Mouse (Mus musculus): ENCODE data around the gene Pimreg. TPM values are rescaled to one million over a fixed set of nuclear protein-coding genes. Genes with fewer than 3 reads are reported as not detected.

Pimreg gene
- polyA plus RNA-seq, 1 experiment from 2014 or later: 6.1 TPM

DNA sequence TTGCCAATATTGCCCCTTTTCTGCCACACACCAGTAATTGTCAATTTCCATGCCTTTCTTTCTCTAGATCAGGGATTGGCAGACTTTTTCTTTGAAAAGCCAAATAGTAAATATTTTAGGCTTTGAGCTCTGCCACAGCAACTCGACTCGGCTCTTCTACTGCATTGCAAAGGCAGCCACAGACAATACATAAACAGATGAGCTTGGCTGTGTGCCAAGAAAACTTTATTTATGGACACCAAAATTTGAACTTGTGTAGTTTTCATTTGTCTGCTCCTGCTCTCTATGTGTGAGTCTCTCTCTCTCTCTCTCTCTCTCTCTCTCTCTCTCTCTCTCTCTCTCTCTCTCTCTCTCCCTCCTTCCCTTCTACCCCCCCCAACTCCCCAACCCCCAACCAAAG lies 13.3 kb downstream of the Pimreg start:
- Histone ChIP-seq H3K4me3 (ENCODE audit: low read depth, low read length) (no peak overlapping the region), H3K4me2 (replicated peaks; ENCODE audit: low read depth, low read length) (no peak overlapping the region), H3K4me1 (ENCODE audit: insufficient read depth, low read depth, low read length) (no peaks in the 10 kb centered on the region), H3K36me3 (ENCODE audit: insufficient read depth, low read length) (no peaks in the 10 kb centered on the region), H3K9ac (replicated peaks; ENCODE audit: low read depth) (no peak overlapping the region), H3K27me3 (replicated peaks; ENCODE audit: insufficient read depth, low read length) (0 out of 2 replicates have a peak, but pooled peaks cover 3% of the 10 kb centered on the region), H3K9me3 (ENCODE audit: low read length) (no peaks in the 10 kb centered on the region), H3K27ac (ENCODE audit: low read length) (no peak overlapping the region)
- ATAC-seq (no peak), DNase-seq (ENCODE audit: low spot score) (no peak)
- 25% methylated on average over 2 of the region's 2 CpGs for WGBS
- TF ChIP-seq EP300 (IDR thresholded peaks at IDR 0.05): no peak
- no peak for TF ChIP-seq CTCF (IDR thresholded peaks at IDR 0.05)

DNA sequence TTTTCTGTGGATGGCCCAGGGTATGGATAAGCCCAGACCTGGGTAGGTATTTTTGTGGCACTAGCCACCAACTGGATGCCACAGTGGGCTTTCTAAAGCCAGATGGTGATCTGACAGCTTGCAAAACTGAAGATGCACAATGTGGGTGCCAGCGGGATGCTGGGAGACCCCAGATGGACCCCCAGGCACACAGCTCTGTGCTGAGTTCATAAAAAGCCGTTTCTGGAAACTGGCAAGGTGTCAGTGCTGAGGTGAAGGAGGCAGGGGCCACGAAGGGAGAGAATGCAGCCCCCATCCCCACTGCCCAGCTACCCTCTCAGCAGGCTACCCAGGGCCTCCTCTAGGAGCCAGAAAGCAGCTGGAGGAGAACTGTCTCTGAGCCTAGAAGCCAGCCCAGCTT lies 15.3 kb downstream of the Pimreg start:
- Histone ChIP-seq H3K27me3 (replicated peaks; ENCODE audit: insufficient read depth, low read length) (no peaks in the 10 kb centered on the region), H3K4me3 (ENCODE audit: low read depth, low read length) (no peak overlapping the region), H3K27ac (ENCODE audit: low read length) (no peak overlapping the region), H3K4me1 (ENCODE audit: insufficient read depth, low read depth, low read length) (no peaks in the 10 kb centered on the region), H3K36me3 (ENCODE audit: insufficient read depth, low read length) (no peaks in the 10 kb centered on the region), H3K9ac (replicated peaks; ENCODE audit: low read depth) (no peak overlapping the region), H3K4me2 (replicated peaks; ENCODE audit: low read depth, low read length) (no peak overlapping the region), H3K9me3 (ENCODE audit: low read length) (no peaks in the 10 kb centered on the region)
- ATAC-seq: no peak
- 58% methylated on average over 3 of the region's 3 CpGs for WGBS
- no peak for DNase-seq (ENCODE audit: low spot score)
- no peak for TF ChIP-seq CTCF (IDR thresholded peaks at IDR 0.05)
- TF ChIP-seq EP300 (IDR thresholded peaks at IDR 0.05): no peak

DNA sequence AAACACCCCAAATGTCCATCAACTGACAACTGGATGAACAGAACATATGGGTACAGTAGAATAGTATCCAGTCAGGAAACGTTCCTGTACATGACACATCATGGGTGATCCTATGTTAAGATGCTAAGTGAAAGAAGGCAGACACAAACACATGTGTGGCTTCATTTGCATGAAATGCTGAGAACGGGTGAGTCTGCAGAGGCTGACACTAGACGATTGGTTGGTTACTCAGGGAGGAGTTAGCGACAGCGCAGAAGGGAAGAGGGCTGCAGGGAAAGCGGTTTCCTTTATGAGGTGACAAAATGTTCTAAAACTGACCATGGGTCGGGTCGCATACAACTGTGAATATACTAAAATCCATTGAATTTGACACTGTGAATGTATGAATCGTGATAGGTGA lies 18.6 kb downstream of the Pimreg start:
- Histone ChIP-seq H3K27me3 (replicated peaks; ENCODE audit: insufficient read depth, low read length) (no peaks in the 10 kb centered on the region), H3K9ac (replicated peaks; ENCODE audit: low read depth) (no peak overlapping the region), H3K4me2 (replicated peaks; ENCODE audit: low read depth, low read length) (no peak overlapping the region), H3K4me3 (ENCODE audit: low read depth, low read length) (no peak overlapping the region), H3K9me3 (ENCODE audit: low read length) (no peaks in the 10 kb centered on the region), H3K4me1 (ENCODE audit: insufficient read depth, low read depth, low read length) (no peaks in the 10 kb centered on the region), H3K27ac (ENCODE audit: low read length) (no peak overlapping the region), H3K36me3 (ENCODE audit: insufficient read depth, low read length) (no peaks in the 10 kb centered on the region)
- WGBS: 65% methylated on average over 9 of the region's 9 CpGs
- ATAC-seq: no peak
- no peak for TF ChIP-seq CTCF (IDR thresholded peaks at IDR 0.05)
- no peak for TF ChIP-seq EP300 (IDR thresholded peaks at IDR 0.05)
- no peak for DNase-seq (ENCODE audit: low spot score)

DNA sequence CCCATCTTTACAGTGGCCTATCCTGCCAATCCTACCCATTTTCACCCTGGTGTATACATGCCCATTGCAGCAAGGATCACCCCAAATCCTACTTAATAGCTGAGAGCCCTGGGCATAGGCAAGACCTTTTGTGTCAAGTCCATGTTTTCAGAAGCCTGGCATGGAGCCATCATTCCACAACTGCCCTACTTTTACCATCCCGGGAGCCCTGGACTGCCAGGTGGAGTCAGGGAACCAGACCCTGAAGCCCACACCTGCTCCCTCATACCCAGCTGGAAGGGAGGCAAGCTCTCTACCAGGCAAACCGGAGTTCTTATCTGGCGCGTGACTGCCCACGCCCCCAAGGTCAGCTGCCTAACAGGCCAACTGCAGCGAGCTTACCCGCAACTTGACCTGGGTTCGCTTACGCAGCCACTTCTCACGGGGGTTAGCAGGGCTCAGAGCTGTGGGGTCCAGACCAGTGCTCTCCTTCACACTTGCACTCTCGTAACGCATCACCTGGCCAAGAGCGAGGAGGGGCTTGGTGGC lies 19.3 kb downstream of the Pimreg start:
- Histone ChIP-seq H3K27me3 (replicated peaks; ENCODE audit: insufficient read depth, low read length) (no peaks in the 10 kb centered on the region), H3K4me2 (replicated peaks; ENCODE audit: low read depth, low read length) (no peak overlapping the region), H3K4me3 (ENCODE audit: low read depth, low read length) (no peak overlapping the region), H3K36me3 (ENCODE audit: insufficient read depth, low read length) (no peaks in the 10 kb centered on the region), H3K4me1 (ENCODE audit: insufficient read depth, low read depth, low read length) (no peaks in the 10 kb centered on the region), H3K9me3 (ENCODE audit: low read length) (no peaks in the 10 kb centered on the region), H3K9ac (replicated peaks; ENCODE audit: low read depth) (no peak overlapping the region), H3K27ac (ENCODE audit: low read length) (no peak overlapping the region)
- 49% methylated on average over 13 of the region's 13 CpGs for WGBS
- no peak for DNase-seq (ENCODE audit: low spot score)
- ATAC-seq: no peak
- TF ChIP-seq CTCF (IDR thresholded peaks at IDR 0.05) (no peak), EP300 (IDR thresholded peaks at IDR 0.05) (no peak)

DNA sequence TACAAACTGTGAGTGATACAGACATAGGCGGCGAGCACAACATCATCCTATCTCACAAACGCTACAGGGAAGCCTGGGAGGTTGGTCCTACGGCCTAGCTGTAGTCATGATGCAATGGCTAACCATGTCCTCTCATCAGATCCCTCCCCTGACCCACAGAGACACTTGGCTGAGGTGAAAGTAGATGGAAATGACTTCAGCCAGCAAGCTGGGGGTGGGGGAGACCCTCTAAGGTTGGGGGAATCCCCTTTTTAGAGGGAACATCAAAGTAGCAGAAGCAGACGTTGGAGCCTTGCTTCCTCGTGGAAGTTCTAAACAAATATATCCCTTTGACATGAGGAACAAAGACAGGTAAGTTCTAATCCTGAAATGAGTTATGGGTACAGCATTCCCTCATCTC lies 22.6 kb downstream of the Pimreg start:
- H3K4me1 ChIP-seq (ENCODE audit: insufficient read depth, low read depth, low read length): no peaks in the 10 kb centered on the region
- TF ChIP-seq EP300 (IDR thresholded peaks at IDR 0.05) (no peak), CTCF (IDR thresholded peaks at IDR 0.05) (no peak)
- WGBS: 73% methylated on average over 6 of the region's 6 CpGs
- H3K4me3 ChIP-seq (ENCODE audit: low read depth, low read length): no peak overlapping the region
- no peaks in the 10 kb centered on the region for H3K27me3 ChIP-seq (replicated peaks; ENCODE audit: insufficient read depth, low read length)
- H3K27ac ChIP-seq (ENCODE audit: low read length): no peak overlapping the region
- ATAC-seq: no peak
- no peaks in the 10 kb centered on the region for H3K36me3 ChIP-seq (ENCODE audit: insufficient read depth, low read length)
- no peak for DNase-seq (ENCODE audit: low spot score)
- no peak overlapping the region for H3K4me2 ChIP-seq (replicated peaks; ENCODE audit: low read depth, low read length)
- H3K9ac ChIP-seq (replicated peaks; ENCODE audit: low read depth): no peak overlapping the region
- H3K9me3 ChIP-seq (ENCODE audit: low read length): no peaks in the 10 kb centered on the region

DNA sequence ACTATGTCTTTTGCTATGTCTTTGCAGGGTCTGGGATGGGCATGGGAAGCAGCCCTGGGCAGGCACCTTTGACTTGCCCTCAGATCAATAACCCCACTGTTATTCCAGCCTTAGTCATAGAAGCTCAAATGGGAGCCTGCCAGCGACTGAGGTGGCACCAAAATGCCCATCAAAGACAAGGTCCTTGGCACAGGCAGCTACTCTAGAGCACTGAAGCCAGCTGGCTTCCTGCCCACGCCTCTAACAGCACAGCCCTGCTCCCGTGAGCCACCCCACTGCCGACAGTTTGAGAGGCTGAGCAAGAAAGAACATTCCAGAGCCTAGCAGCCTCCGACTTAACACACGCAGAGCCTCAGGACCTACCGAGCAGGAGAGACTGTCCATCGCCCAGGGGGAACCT lies 23.3 kb downstream of the Pimreg start:
- Histone ChIP-seq H3K4me3 (ENCODE audit: low read depth, low read length) (no peak overlapping the region), H3K27me3 (replicated peaks; ENCODE audit: insufficient read depth, low read length) (no peaks in the 10 kb centered on the region), H3K9ac (replicated peaks; ENCODE audit: low read depth) (no peak overlapping the region), H3K36me3 (ENCODE audit: insufficient read depth, low read length) (no peaks in the 10 kb centered on the region), H3K9me3 (ENCODE audit: low read length) (no peaks in the 10 kb centered on the region), H3K4me2 (replicated peaks; ENCODE audit: low read depth, low read length) (no peak overlapping the region), H3K27ac (ENCODE audit: low read length) (no peak overlapping the region), H3K4me1 (ENCODE audit: insufficient read depth, low read depth, low read length) (no peaks in the 10 kb centered on the region)
- DNase-seq (ENCODE audit: low spot score) (peak; percentile 70), ATAC-seq (peak; percentile 81)
- TF ChIP-seq CTCF (IDR thresholded peaks at IDR 0.05): no peak
- TF ChIP-seq EP300 (IDR thresholded peaks at IDR 0.05): no peak
- 50% methylated on average over 8 of the region's 8 CpGs for WGBS

DNA sequence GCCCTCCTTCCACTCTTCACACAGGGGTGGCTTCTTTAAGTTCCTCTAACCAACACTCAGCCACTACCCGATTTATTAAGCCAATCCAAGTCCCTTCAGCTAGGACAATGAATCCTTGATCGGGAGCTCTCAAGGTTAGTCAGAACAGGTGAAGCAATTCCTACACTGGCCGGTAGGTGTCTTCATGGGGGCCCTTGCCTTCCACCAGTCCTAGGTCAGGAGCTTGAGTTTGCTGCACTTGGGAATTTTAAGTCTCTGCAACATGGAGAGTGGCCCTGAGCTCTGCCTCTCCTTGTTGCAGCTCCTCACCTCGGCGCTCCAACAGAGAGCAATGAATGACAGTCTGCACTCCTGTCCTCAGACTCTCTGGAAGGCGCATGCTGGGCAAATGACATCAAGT lies 24.5 kb downstream of the Pimreg start:
- no peak overlapping the region for H3K4me3 ChIP-seq (ENCODE audit: low read depth, low read length)
- H3K9me3 ChIP-seq (ENCODE audit: low read length): no peaks in the 10 kb centered on the region
- WGBS: 27% methylated on average over 6 of the region's 6 CpGs
- no peaks in the 10 kb centered on the region for H3K27me3 ChIP-seq (replicated peaks; ENCODE audit: insufficient read depth, low read length)
- no peaks in the 10 kb centered on the region for H3K36me3 ChIP-seq (ENCODE audit: insufficient read depth, low read length)
- ATAC-seq (peak; percentile 64), DNase-seq (ENCODE audit: low spot score) (peak; percentile 65)
- no peak overlapping the region for H3K27ac ChIP-seq (ENCODE audit: low read length)
- no peaks in the 10 kb centered on the region for H3K4me1 ChIP-seq (ENCODE audit: insufficient read depth, low read depth, low read length)
- no peak overlapping the region for H3K4me2 ChIP-seq (replicated peaks; ENCODE audit: low read depth, low read length)
- peak; percentile 79 for TF ChIP-seq CTCF (IDR thresholded peaks at IDR 0.05)
- TF ChIP-seq EP300 (IDR thresholded peaks at IDR 0.05): no peak
- H3K9ac ChIP-seq (replicated peaks; ENCODE audit: low read depth): no peak overlapping the region
